Mouse (Mus musculus) skeletal muscle tissue, adult 2 months (tissue): ENCODE results near the gene Olfr691.
"Not testable (repeated sequence)": the region's sequence is repeated elsewhere in the genome, so short reads cannot be mapped to it uniquely, and the experiment has no call there.

ENCODE experiments used
- DNase-seq: peaks from one replicate; pipeline ENCODE4 v3.0.0-alpha.2; 2012; ENCODE audit warnings: low read depth, low spot score

The Olfr691 gene

GRCm38 (mm10) chr7:105342170-105342569 lies at the start of gene Olfr691:
Gene Olfr691 (minus strand): TSS chr7:105342270.
- DNase-seq, result no peak

DNA sequence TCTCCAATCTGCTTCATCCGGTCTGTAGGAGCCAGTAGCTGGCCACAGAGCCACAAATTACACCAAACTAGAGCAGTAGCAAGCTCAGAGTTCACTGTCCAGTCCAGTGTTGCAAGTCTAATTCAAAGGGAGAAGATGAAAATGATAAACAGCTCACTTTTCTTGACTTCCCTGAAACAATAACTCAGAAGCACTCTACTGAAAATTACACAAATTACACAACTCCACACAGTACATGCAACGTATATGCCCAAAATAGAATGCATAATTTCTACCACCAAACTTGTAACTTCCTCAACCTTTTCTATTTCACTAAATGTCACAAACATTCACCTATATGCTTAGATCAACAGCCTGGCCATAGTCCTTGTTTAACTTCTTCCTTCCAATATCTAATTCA lies 48.2 kb upstream of the Olfr691 start:
- DNase-seq, result no peak

- DNase-seq, result no peak
Measured at GRCm38 (mm10) chr7:105387696-105388095, 45.6 kb upstream of the Olfr691 start.

- DNase-seq, result no peak
Measured at GRCm38 (mm10) chr7:105380329-105380728, 38.3 kb upstream of the Olfr691 start.

DNA sequence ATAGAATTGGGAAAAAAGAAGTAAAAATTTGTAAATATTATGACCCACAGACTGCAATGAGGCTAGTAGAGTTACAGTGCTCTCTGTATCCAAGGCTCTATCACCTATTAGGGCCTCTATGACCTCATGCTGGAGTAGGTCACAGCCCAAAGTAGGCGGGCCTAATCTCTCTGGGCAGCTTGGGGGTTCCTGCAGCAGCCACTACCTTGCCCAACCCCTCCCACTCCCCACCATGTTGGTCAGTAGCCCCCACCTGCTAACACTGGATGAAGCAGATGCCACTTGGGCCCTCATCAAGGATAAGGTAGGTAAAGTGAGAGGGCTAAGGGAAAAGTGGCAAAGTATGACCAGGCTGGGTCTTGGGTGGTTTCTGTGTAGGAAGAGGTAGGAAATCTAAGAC lies 32.8 kb upstream of the Olfr691 start, which contains the start of gene Gm5901:
Gene Gm5901 (plus strand): TSS at position 173 of the 400 bp plus-strand sequence.
- no peak for DNase-seq

- DNase-seq, result no peak
Measured at GRCm38 (mm10) chr7:105373976-105374375, 31.9 kb upstream of the Olfr691 start.

DNA sequence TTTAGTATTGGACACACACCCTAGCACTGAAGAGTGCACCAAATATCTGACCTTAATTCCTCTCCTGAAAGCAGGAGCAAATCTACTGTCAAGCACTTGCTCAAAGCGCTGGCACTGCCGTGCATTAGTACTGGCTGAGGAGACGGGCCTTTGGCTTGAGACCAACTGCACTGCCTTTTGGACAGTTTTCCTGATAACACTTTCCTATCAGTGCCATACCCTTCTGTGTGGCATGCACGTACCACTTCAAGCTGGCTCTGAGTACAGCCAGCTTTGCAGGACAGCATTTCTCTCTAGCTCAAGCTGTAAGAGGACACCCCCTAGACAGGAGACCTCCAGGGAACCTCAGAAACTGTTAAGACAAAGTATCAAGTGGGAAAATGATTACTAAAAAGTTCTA lies 31.4 kb upstream of the Olfr691 start:
- DNase-seq, result no peak

- DNase-seq, result no peak
Measured at GRCm38 (mm10) chr7:105372912-105373311, 30.8 kb upstream of the Olfr691 start.

GRCm38 (mm10) chr7:105368521-105368920 lies 26.5 kb upstream of the Olfr691 start:
- DNase-seq, result no peak

- DNase-seq, result no peak
Measured at GRCm38 (mm10) chr7:105367930-105368329, 25.9 kb upstream of the Olfr691 start, which contains the start of gene Olfr692. Gene Olfr692 (plus strand): TSS chr7:105368230.

- DNase-seq, result no peak
Measured at GRCm38 (mm10) chr7:105367268-105367667, 25.2 kb upstream of the Olfr691 start.

DNA sequence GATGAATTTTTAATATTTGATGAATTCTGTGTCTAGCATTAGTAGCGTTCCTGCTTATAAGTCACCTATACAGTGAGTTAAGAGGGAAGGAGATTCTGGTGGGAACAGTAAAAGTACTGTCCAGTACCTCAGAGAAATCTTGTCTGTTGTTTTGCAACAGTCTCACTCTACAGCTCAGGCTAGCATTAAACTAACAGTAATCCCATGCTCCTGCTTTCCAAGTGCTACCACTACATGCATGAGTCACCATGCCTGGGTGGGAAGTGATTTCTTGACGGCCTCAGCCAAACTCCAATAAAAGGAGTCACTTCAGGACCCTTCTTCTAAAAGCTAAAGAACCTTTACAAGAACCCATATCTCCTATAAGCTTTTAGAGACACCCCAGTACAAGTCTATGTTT lies 19.6 kb upstream of the Olfr691 start:
- DNase-seq, result no peak

DNA sequence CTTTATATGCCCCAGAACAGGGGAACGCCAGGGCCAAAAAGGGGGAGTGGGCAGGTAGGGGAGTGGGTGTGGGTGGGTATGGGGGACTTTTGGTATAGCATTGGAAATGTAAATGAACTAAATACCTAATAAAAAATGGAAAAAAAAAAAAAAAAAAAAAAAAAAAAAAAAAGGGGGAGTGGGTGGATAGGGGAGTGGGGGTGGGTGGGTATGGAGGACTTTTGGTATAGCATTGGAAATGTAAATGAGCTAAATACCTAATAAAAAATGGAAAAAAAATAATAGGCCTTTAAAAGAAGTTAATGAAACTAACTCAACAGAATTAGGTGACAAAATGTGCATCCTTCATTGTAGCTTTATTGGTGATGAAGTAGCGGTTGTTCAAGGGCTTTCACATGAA lies 14.4 kb upstream of the Olfr691 start:
- DNase-seq, result not testable (repeated sequence)

DNA sequence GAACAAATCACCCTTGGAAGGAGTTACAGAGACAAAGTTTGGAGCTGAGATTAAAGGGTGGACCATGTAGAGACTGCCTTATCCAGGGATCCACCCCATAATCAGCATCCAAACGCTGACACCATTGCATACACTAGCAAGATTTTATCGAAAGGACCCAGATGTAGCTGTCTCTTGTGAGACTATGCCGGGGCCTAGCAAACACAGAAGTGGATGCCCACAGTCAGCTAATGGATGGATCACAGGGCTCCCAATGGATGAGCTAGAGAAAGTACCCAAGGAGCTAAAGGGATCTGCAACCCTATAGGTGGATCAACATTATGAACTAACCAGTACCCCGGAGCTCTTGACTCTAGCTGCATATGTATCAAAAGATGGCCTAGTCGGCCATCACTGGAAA lies 14.0 kb upstream of the Olfr691 start:
- not testable (repeated sequence) for DNase-seq

- no peak for DNase-seq
Measured at GRCm38 (mm10) chr7:105342752-105343151, 682 bp upstream of the Olfr691 start.

GRCm38 (mm10) chr7:105334004-105334403 lies 8.1 kb downstream of the Olfr691 start, which contains the start of gene Olfr690:
Gene Olfr690 (minus strand): TSS chr7:105334104.
- DNase-seq, result no peak

- DNase-seq, result no peak
Measured at GRCm38 (mm10) chr7:105325302-105325701, 16.8 kb downstream of the Olfr691 start.

- no peak for DNase-seq
Measured at GRCm38 (mm10) chr7:105310865-105311264, 31.2 kb downstream of the Olfr691 start, which contains the start of gene Olfr689. Gene Olfr689 (plus strand): TSS chr7:105311165.

DNA sequence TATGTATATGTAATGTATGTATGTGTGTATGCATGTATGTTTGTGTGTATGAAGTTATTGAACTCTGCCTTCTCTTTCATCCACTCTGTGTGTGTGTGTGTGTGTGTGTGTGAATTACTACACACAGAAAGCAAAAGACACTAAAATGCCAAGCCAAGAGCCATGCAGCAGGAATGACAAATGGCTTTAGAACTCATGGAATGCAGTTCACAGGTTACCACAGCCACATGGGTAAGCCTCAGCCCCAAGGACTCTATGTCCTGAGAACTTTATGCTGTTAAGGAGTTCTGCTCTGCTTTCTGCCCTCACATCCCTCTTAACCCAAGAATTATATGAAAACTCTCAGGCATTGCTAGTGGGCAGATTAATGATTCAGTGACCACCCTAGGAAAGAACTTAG lies 52.0 kb downstream of the Olfr691 start:
- DNase-seq, result no peak

DNA sequence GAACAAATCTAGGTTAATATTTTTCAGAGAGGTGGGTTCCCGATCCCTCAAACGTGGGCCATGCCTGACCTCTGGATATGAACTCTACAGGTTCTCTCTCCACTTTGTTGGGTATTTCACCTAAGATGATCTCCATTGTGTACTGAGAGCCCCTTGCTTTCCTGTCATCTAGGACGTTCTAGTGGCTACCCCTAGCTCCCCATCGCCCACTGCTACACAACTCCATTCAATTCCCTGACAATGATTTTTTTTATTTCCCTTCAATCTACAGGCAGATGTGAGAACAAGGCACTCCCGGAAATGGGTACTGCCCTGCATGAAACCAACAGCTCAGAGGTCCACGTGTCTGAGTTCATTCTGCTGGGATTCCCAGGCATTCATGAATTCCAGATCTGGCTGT lies 54.3 kb downstream of the Olfr691 start, which contains the start of gene Olfr688:
Gene Olfr688 (plus strand): TSS at position 301 of the 400 bp plus-strand sequence.
- no peak for DNase-seq
